Mouse (Mus musculus) erythroblast, embryonic 14.5 days (primary cell): ENCODE results near the gene Snd1.

Source experiments
- GATA1 ChIP-seq: IDR thresholded peaks from 2 replicates; pipeline ENCODE4 v1.6.1; 2012; ENCODE audit warnings: low read length, inconsistent platforms, mixed read lengths
- TAL1 ChIP-seq: IDR thresholded peaks from 3 replicates; pipeline ENCODE4 v1.6.1; 2012; ENCODE audit warnings: low read length, inconsistent platforms, mixed read lengths

GRCm38 (mm10) chr6:28460534-28460933 lies 14.4 kb upstream of the Snd1 start:
- no peak for TF ChIP-seq GATA1
- no peak for TF ChIP-seq TAL1
